Mouse (Mus musculus): ENCODE data around the gene Itga11.
"Not testable (repeated sequence)": the region's sequence is repeated elsewhere in the genome, so short reads cannot be mapped to it uniquely, and the experiment has no call there.

The Itga11 gene

GRCm38 (mm10) chr9:62768361-62768760 lies 90.7 kb downstream of the Itga11 start:
- no peak for DNase-seq

GRCm38 (mm10) chr9:62772746-62773145 lies 95.1 kb downstream of the Itga11 start:
- no peak for DNase-seq

- DNase-seq, result no peak
Measured at GRCm38 (mm10) chr9:62775464-62775863, 97.8 kb downstream of the Itga11 start.

- peak; percentile 67 for DNase-seq
Measured at GRCm38 (mm10) chr9:62777461-62777860, 99.8 kb downstream of the Itga11 start.

- no peak for DNase-seq
Measured at GRCm38 (mm10) chr9:62778721-62779120, 101.1 kb downstream of the Itga11 start.

- no peak for DNase-seq
Measured at GRCm38 (mm10) chr9:62781965-62782364, 104.3 kb downstream of the Itga11 start.

- DNase-seq, result no peak
Measured at GRCm38 (mm10) chr9:62782976-62783781, 105.6 kb downstream of the Itga11 start.

- DNase-seq, result no peak
Measured at GRCm38 (mm10) chr9:62784233-62784632, 106.6 kb downstream of the Itga11 start.

GRCm38 (mm10) chr9:62786721-62787120 lies 109.1 kb downstream of the Itga11 start:
- no peak for DNase-seq

- DNase-seq, result no peak
Measured at GRCm38 (mm10) chr9:62789856-62790255, 112.2 kb downstream of the Itga11 start.

- DNase-seq, result not testable (repeated sequence)
Measured at GRCm38 (mm10) chr9:62799218-62799617, 121.6 kb downstream of the Itga11 start.

- DNase-seq, result no peak
Measured at GRCm38 (mm10) chr9:62810095-62810494, 132.5 kb downstream of the Itga11 start.

GRCm38 (mm10) chr9:62810543-62811515 lies 133.2 kb downstream of the Itga11 start:
- peak; percentile 39 for DNase-seq

GRCm38 (mm10) chr9:62811516-62812121 lies 134.0 kb downstream of the Itga11 start, which contains the start of gene Fem1b:
Gene Fem1b, minus strand, starts transcription at chr9:62811934.
- DNase-seq, result peak; percentile 93

GRCm38 (mm10) chr9:62812216-62813049 lies 134.8 kb downstream of the Itga11 start:
- no peak for DNase-seq

- DNase-seq, result no peak
Measured at GRCm38 (mm10) chr9:62814751-62815150, 137.1 kb downstream of the Itga11 start.

GRCm38 (mm10) chr9:62816323-62817098 lies 138.9 kb downstream of the Itga11 start:
- no peak for DNase-seq

GRCm38 (mm10) chr9:62817099-62817571 lies 139.5 kb downstream of the Itga11 start:
- DNase-seq, result no peak

- no peak for DNase-seq
Measured at GRCm38 (mm10) chr9:62817828-62818614, 140.4 kb downstream of the Itga11 start.

GRCm38 (mm10) chr9:62819494-62819893 lies 141.9 kb downstream of the Itga11 start:
- DNase-seq, result no peak

Measured in thymus, postnatal 25 days (tissue).